Mouse (Mus musculus) embryonic fibroblast, embryonic 13.5 days (primary cell): ENCODE measurements around the gene Cdk15.

Experiments
- CTCF ChIP-seq: IDR thresholded peaks from 2 replicates; pipeline ENCODE4 v1.5.1; 2011; ENCODE audit warnings: mild to moderate bottlenecking, control low read depth, low read length, moderate library complexity, borderline replicate concordance; ENCODE audit not compliant: insufficient read depth
- POLR2A ChIP-seq: IDR thresholded peaks from 2 replicates; pipeline ENCODE4 v1.6.1; 2011; ENCODE audit warnings: low read depth, mild to moderate bottlenecking, control low read depth, low read length, moderate library complexity

GRCm38 (mm10) chr1:59295769-59296168 lies 39.1 kb downstream of the Cdk15 start:
- TF ChIP-seq CTCF (no peak), POLR2A (no peak)
